Mouse (Mus musculus): ENCODE results near the gene Cpeb3.

Gene Cpeb3

GRCm38 (mm10) chr19:37031446-37031845, 177.0 kb downstream of the Cpeb3 start:
- DNase-seq (ENCODE audit: low spot score in 2 of 2), result no peak

GRCm38 (mm10) chr19:37029771-37030170, 178.6 kb downstream of the Cpeb3 start:
- no peak for DNase-seq (ENCODE audit: low spot score in 2 of 2)

- no peak for DNase-seq (ENCODE audit: low spot score in 2 of 2)
Measured at GRCm38 (mm10) chr19:37026408-37026807, 182.0 kb downstream of the Cpeb3 start.

GRCm38 (mm10) chr19:37025839-37026319, 182.5 kb downstream of the Cpeb3 start:
- DNase-seq (ENCODE audit: low spot score in 2 of 2), result no peak

GRCm38 (mm10) chr19:37022146-37022545, 186.3 kb downstream of the Cpeb3 start:
- DNase-seq (ENCODE audit: low spot score in 2 of 2), result no peak

- no peak for DNase-seq (ENCODE audit: low spot score in 2 of 2)
Measured at GRCm38 (mm10) chr19:37020951-37021350, 187.4 kb downstream of the Cpeb3 start.

- DNase-seq (ENCODE audit: low spot score in 2 of 2), result no peak
Measured at GRCm38 (mm10) chr19:37020531-37020930, 187.9 kb downstream of the Cpeb3 start.

GRCm38 (mm10) chr19:37018931-37019330, 189.5 kb downstream of the Cpeb3 start:
- DNase-seq (ENCODE audit: low spot score in 2 of 2), result no peak

GRCm38 (mm10) chr19:37018411-37018810, 190.0 kb downstream of the Cpeb3 start:
- DNase-seq (ENCODE audit: low spot score in 2 of 2), result peak; percentile 71 to 77

- DNase-seq (ENCODE audit: low spot score in 2 of 2), result no peak
Measured at GRCm38 (mm10) chr19:37016890-37017289, 191.5 kb downstream of the Cpeb3 start.

- DNase-seq (ENCODE audit: low spot score in 2 of 2), result no peak
Measured at GRCm38 (mm10) chr19:37014173-37014939, 194.0 kb downstream of the Cpeb3 start.

GRCm38 (mm10) chr19:37013461-37013860, 194.9 kb downstream of the Cpeb3 start:
- no peak for DNase-seq (ENCODE audit: low spot score in 2 of 2)

GRCm38 (mm10) chr19:37009878-37010281, 198.5 kb downstream of the Cpeb3 start:
- no peak for DNase-seq (ENCODE audit: low spot score in 2 of 2)

GRCm38 (mm10) chr19:37004557-37004956, 203.8 kb downstream of the Cpeb3 start:
- DNase-seq (ENCODE audit: low spot score in 2 of 2), result no peak
